Mouse (Mus musculus) midbrain, embryonic 12.5 days (tissue): ENCODE results near the gene Bfsp1. TPM values are rescaled to one million over a fixed set of nuclear protein-coding genes. Genes with fewer than 3 reads are reported as not detected.
A peak's percentile ranks its signal among the peaks of the same experiment; 100 is the strongest.

ENCODE experiments used
- ATAC-seq: fragments of 200-750 bp; cut with Nextera tagmentation; 2 replicates; pipeline ENCODE4 v1.8.0; 2017; ENCODE audit warnings: low read depth, moderate TSS enrichment, moderate library complexity; ENCODE audit not compliant: low FRiP score
- H3K27ac ChIP-seq: fragments of 300-500 bp; sonication (generic); replicated peaks from 2 replicates; pipeline ENCODE4 v1.5.1; 2016; ENCODE audit warnings: mild to moderate bottlenecking
- H3K27me3 ChIP-seq: fragments of 300-500 bp; sonication (generic); 2 replicates; pipeline ENCODE4 v1.6.1; 2016; ENCODE audit warnings: mild to moderate bottlenecking
- H3K36me3 ChIP-seq: fragments of 300-500 bp; sonication (generic); 2 replicates; pipeline ENCODE4 v1.6.1; 2016
- H3K4me1 ChIP-seq: fragments of 300-500 bp; sonication (generic); 2 replicates; pipeline ENCODE4 v1.6.1; 2016
- H3K4me2 ChIP-seq: fragments of 300-500 bp; sonication (generic); replicated peaks from 2 replicates; pipeline ENCODE4 v1.6.1; 2016; ENCODE audit warnings: mild to moderate bottlenecking, moderate library complexity
- H3K4me3 ChIP-seq: fragments of 300-500 bp; sonication (generic); 2 replicates; pipeline ENCODE4 v1.5.1; 2016; ENCODE audit warnings: mild to moderate bottlenecking
- H3K9ac ChIP-seq: fragments of 300-500 bp; sonication (generic); replicated peaks from 2 replicates; pipeline ENCODE4 v1.6.1; 2016; ENCODE audit warnings: mild to moderate bottlenecking, moderate library complexity
- H3K9me3 ChIP-seq: fragments of 300-500 bp; sonication (generic); 2 replicates; pipeline ENCODE4 v1.6.1; 2016; ENCODE audit warnings: mild to moderate bottlenecking
- WGBS: fragments of 180-500 bp; shearing (Covaris S2); methylation state at CpG from one replicate; pipeline ENCODE4 v1.1.7; 2016; 5-methylcytosine and 5-hydroxymethylcytosine counted together
- polyA plus RNA-seq: library from polyadenylated mRNA; unstranded; fragments of >200 nt; fragmentation: Nextera tagmentation; extraction: Ambion mirVana; gene quantifications from 2 replicates; pipeline ENCODE4 v1.2.1, GENCODE M21; 2016

Gene Bfsp1
- polyA plus RNA-seq, result 1.8 and 2.3 TPM in 2 replicates

DNA sequence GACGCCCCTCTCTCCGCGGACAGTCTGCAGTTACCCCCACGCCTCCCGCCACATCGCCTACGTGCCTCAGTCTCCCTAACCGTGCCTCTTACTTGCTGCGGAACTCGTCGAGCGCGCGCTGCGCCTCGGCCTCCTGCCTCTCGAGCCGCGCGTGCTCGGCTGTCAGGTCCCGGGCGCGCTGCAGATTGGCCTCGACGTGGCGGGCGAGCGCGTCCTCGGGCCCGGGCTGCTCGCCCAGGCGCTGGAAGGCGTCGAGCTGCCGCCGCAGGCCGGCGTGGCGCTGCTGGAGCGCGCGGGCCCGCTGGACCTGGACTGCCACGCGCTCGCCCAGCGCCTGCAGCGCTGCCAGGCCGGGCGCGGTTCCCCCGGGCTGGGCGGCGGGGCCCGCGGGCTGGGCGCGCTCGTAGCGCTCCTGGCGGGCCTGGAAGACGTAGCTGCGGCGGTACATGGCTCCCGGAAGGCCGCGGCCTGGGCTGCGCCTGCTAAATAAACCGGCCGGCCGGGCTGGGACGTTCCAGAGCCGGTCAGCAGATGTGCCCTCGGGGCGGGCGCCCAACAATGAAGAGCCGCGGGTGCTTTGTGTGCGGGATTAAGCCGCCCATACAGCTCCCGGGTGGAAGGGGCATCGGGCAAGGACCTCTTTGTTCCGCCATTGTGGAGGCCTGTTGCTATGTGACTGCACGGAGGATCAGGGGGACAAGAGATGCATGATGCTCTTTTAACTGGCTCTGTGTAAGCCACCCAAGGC lies at the start of gene Bfsp1:
Gene Bfsp1 (minus strand): TSS at position 690 of the 748 bp plus-strand sequence.
- Histone ChIP-seq H3K9me3 (no peaks in the 10 kb centered on the region), H3K4me2 (peak within 1 kb of the TSS; percentile 58), H3K27me3 (peaks cover 31% of the 10 kb centered on the region), H3K27ac (peak within 1 kb of the TSS; percentile 74), H3K4me3 (peak within 1 kb of the TSS; percentile 49), H3K36me3 (no peaks in the 10 kb centered on the region), H3K9ac (peak within 1 kb of the TSS; percentile 64), H3K4me1 (peaks cover 5% of the 10 kb centered on the region)
- ATAC-seq, result peak; percentile 90
- under 1% methylated on average over 86 of the region's 86 CpGs for WGBS

DNA sequence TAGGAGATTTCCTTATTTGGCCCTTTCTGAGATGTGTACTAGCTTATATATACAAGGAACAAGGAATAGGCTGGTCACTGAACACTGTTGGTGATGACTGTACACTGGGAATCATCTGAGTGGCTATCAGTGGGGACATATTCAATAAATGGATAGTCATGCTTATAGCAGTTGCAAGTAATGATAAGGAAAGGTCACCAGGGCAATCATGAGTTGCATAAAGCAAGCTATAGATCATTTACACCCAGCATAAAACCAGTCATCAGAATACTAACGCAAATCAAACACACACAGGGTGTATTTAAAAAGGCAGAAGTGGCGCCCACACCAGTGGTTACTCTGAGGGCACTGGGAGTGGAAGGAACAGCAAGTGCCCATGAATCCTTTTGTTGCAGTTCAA lies 49.2 kb upstream of the Bfsp1 start:
- H3K4me3 ChIP-seq, result no peak overlapping the region
- H3K9me3 ChIP-seq, result no peaks in the 10 kb centered on the region
- H3K27me3 ChIP-seq, result no peaks in the 10 kb centered on the region
- no peaks in the 10 kb centered on the region for H3K36me3 ChIP-seq
- peaks cover 11% of the 10 kb centered on the region for H3K4me1 ChIP-seq
- 95% methylated on average over 2 of the region's 2 CpGs for WGBS
- no peak for ATAC-seq
- H3K4me2 ChIP-seq, result no peak overlapping the region
- no peak overlapping the region for H3K27ac ChIP-seq
- H3K9ac ChIP-seq, result no peak overlapping the region

- no peak for ATAC-seq
- Histone ChIP-seq H3K27me3 (no peaks in the 10 kb centered on the region), H3K9me3 (no peaks in the 10 kb centered on the region), H3K27ac (no peak overlapping the region), H3K36me3 (no peaks in the 10 kb centered on the region), H3K4me1 (no peaks in the 10 kb centered on the region; the same call in 1 of the 2 replicates), H3K4me2 (no peak overlapping the region), H3K9ac (no peak overlapping the region), H3K4me3 (no peak overlapping the region)
- WGBS, result 93% methylated on average over 2 of the region's 2 CpGs
Measured at GRCm38 (mm10) chr2:143909230-143909629, 46.3 kb upstream of the Bfsp1 start.

- H3K4me1 ChIP-seq, result no peaks in the 10 kb centered on the region
- no peaks in the 10 kb centered on the region for H3K9me3 ChIP-seq
- H3K36me3 ChIP-seq, result no peaks in the 10 kb centered on the region
- H3K4me2 ChIP-seq, result no peak overlapping the region
- 86% methylated on average over 5 of the region's 5 CpGs for WGBS
- ATAC-seq, result no peak
- no peak overlapping the region for H3K4me3 ChIP-seq
- no peak overlapping the region for H3K27ac ChIP-seq
- H3K27me3 ChIP-seq, result no peaks in the 10 kb centered on the region
- no peak overlapping the region for H3K9ac ChIP-seq
Measured at GRCm38 (mm10) chr2:143904896-143905295, 41.9 kb upstream of the Bfsp1 start.

DNA sequence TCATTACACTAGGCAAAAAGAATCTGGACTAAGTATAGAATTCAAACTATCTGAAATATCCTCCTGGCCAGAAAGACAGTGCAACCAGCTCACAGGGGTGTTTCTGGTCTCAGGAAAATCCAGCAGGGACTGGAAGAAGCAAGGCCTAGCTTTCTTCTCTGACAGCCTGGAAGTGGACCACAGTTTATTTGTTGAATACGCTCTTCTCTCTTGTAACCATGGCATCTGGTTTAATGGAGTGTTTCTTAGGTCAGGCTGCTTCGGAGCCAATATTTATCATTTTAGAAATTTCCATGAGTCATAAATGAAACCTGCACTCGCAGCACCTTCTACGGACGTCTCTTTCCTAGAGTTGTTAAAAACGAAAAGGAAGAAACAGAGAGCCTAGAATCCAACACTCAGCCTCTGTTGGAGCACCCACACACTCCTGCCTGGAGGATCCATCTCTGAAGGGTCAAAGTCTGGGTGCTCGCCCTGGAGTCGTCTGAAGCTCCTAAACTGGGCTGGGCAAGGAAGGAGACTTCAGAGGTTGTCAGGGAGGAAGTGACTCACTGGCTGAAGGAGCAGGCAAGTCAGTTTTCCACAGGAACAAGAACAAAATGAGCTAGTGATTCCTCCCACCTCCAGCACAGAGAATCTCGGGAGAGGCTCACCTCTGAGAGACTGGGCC lies 40.5 kb upstream of the Bfsp1 start:
- H3K4me3 ChIP-seq, result no peak overlapping the region
- H3K4me1 ChIP-seq, result no peaks in the 10 kb centered on the region
- no peaks in the 10 kb centered on the region for H3K27me3 ChIP-seq
- no peaks in the 10 kb centered on the region for H3K36me3 ChIP-seq
- WGBS, result 85% methylated on average over 9 of the region's 9 CpGs
- no peak overlapping the region for H3K9ac ChIP-seq
- H3K9me3 ChIP-seq, result no peaks in the 10 kb centered on the region
- H3K27ac ChIP-seq, result no peak overlapping the region
- no peak for ATAC-seq
- H3K4me2 ChIP-seq, result no peak overlapping the region

DNA sequence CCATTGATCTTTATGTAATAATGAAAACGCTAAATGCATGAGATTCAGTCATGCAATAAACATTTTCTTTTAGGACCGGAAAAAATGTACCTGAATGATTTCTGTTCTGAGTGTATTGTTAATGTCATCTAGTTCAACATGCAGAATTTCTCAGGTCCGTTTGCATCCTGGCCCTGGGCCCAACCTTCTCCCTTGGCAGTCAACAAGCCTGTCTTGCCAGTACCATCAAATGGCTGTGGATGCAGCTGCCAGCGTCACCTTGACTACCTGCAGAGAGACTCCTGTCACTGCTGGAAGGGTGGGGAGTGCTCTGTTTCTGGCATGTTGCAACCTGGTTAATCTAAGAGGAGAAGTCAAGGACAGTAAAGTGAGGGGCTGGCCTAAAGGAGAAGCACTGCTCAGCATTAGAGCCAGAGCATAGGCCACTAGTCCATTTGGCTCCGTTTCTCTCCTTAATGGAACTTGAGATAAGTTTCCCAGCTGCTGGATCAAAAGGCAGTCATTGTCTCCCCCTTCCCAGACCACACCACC lies 37.9 kb upstream of the Bfsp1 start:
- 87% methylated on average over 5 of the region's 5 CpGs for WGBS
- no peak for ATAC-seq

DNA sequence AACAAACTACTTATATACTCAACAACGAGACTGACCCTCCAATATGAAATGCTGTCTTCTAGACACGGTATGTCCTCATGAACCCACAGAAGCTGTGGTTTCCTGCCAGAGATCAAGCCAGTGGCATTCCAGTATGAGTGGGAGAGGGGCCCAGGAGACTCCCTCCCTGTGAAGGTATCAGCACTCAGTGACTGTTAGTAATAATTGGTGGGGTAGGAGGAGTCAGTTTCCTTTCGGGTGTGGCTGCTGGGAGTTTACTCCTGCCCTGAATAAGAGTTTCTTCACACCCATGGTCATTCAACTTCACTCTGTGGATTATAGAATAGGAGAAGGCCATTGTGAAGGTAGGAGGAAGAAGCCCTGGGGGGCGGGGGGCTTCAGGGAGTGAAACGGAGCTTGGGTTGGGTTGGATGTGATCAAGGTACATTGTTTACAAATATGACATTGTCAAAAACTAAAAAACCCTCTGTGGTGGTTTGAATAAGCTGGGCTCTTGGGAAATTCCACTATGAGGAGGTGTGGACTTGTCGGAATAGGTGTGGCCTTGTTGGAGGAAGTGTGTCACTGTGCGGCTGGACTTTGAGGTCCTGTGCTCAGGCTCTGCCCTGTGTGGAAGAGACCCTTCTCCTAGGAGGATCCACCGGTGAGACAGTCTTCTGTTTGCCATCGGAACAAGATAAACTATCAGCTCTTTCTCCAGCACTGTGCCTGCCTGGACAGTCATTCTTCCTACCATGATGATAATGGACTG lies 36.7 kb upstream of the Bfsp1 start:
- Histone ChIP-seq H3K9me3 (no peaks in the 10 kb centered on the region), H3K27me3 (no peaks in the 10 kb centered on the region), H3K27ac (no peak overlapping the region), H3K36me3 (no peaks in the 10 kb centered on the region), H3K4me1 (no peaks in the 10 kb centered on the region), H3K9ac (no peak overlapping the region), H3K4me3 (no peak overlapping the region), H3K4me2 (no peak overlapping the region)
- 95% methylated on average over 9 of the region's 9 CpGs for WGBS
- ATAC-seq, result no peak

More for the DNA sequence above, 37.9 kb upstream of the Bfsp1 start:
- Histone ChIP-seq H3K4me2 (no peak overlapping the region), H3K4me3 (no peak overlapping the region), H3K36me3 (no peaks in the 10 kb centered on the region), H3K9me3 (no peaks in the 10 kb centered on the region), H3K27ac (no peak overlapping the region), H3K27me3 (no peaks in the 10 kb centered on the region), H3K9ac (no peak overlapping the region), H3K4me1 (no peaks in the 10 kb centered on the region)

DNA sequence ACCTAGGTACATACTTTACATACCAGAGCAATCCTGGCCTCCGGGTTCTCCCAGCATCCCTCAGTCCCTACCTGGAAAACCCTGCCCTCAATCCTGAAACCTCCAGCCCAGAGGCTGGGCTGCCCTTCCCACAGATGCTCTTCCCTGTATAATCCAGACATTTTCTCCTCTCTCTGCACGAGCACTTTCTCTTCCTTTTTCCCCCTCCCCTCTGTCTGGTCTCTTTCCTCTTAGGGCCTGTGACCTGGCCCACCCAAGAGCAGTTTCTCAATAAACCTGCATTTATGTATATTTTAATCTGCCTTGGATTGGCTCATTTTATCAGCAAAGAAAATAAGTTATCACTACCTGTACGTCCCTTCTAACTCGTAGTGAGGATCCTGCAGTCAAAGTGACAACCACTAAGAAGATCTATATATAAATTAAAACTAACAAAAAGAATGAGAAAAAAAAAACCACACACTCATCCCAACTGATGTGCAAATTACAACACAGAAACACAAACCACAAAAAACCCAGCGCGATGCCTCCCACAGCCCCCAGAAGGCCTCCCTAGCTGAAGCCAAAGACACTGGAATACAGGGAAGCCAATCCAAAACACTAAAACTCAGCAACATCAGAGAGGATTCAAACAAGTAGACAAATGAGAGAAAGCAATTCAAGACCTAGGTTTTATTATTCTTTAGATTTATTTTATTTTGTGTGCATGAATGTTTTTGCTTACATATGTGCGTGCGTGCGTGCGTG lies 28.5 kb upstream of the Bfsp1 start:
- Histone ChIP-seq H3K9me3 (no peaks in the 10 kb centered on the region), H3K4me2 (no peak overlapping the region), H3K4me1 (no peaks in the 10 kb centered on the region), H3K27ac (no peak overlapping the region), H3K9ac (no peak overlapping the region), H3K4me3 (no peak overlapping the region), H3K36me3 (no peaks in the 10 kb centered on the region), H3K27me3 (no peaks in the 10 kb centered on the region)
- ATAC-seq, result no peak
- 91% methylated on average over 10 of the region's 10 CpGs for WGBS

GRCm38 (mm10) chr2:143889860-143890433 lies 27.0 kb upstream of the Bfsp1 start:
- WGBS, result 72% methylated on average over 12 of the region's 12 CpGs
- H3K4me2 ChIP-seq, result no peak overlapping the region
- no peak overlapping the region for H3K9ac ChIP-seq
- no peak overlapping the region for H3K27ac ChIP-seq
- H3K27me3 ChIP-seq, result no peaks in the 10 kb centered on the region
- ATAC-seq, result no peak
- no peak overlapping the region for H3K4me3 ChIP-seq
- H3K4me1 ChIP-seq, result no peaks in the 10 kb centered on the region
- H3K36me3 ChIP-seq, result no peaks in the 10 kb centered on the region
- no peaks in the 10 kb centered on the region for H3K9me3 ChIP-seq

GRCm38 (mm10) chr2:143889131-143889859 lies 26.3 kb upstream of the Bfsp1 start:
- no peak overlapping the region for H3K9ac ChIP-seq
- 87% methylated on average over 15 of the region's 15 CpGs for WGBS
- H3K9me3 ChIP-seq, result no peaks in the 10 kb centered on the region
- H3K27ac ChIP-seq, result no peak overlapping the region
- H3K4me2 ChIP-seq, result no peak overlapping the region
- H3K36me3 ChIP-seq, result no peaks in the 10 kb centered on the region
- no peaks in the 10 kb centered on the region for H3K4me1 ChIP-seq
- no peaks in the 10 kb centered on the region for H3K27me3 ChIP-seq
- ATAC-seq, result no peak
- no peak overlapping the region for H3K4me3 ChIP-seq
